Mouse (Mus musculus): Measurements from ENCODE around the gene Ncaph2.

- TF ChIP-seq CTCF (IDR thresholded peaks at IDR 0.05; ENCODE audit: extremely low read depth, insufficient read length, insufficient replicate concordance, low read depth, low read length) (no peak), POLR2A (IDR thresholded peaks at IDR 0.05; ENCODE audit: low read depth, low read length) (no peak)
These were observed 47.0 kb downstream of the Ncaph2 start for GRCm38 (mm10) chr15:89402471-89402870.
